Mouse (Mus musculus) central nervous system, embryonic 18 days (tissue): Measurements from ENCODE around the gene Tcte3. TPM values are rescaled to one million over a fixed set of nuclear protein-coding genes. Genes with fewer than 3 reads are reported as not detected.

Experiments used
- polyA plus RNA-seq: library from polyadenylated mRNA; depleted of rRNA; stranded (reverse); fragments of >200 nt; gene quantifications from 2 replicates; pipeline ENCODE4 v1.2.3, GENCODE M21; 2012; rRNA removed

Tcte3 gene
- 0.30 and 0.33 TPM in 2 replicates for polyA plus RNA-seq

DNA sequence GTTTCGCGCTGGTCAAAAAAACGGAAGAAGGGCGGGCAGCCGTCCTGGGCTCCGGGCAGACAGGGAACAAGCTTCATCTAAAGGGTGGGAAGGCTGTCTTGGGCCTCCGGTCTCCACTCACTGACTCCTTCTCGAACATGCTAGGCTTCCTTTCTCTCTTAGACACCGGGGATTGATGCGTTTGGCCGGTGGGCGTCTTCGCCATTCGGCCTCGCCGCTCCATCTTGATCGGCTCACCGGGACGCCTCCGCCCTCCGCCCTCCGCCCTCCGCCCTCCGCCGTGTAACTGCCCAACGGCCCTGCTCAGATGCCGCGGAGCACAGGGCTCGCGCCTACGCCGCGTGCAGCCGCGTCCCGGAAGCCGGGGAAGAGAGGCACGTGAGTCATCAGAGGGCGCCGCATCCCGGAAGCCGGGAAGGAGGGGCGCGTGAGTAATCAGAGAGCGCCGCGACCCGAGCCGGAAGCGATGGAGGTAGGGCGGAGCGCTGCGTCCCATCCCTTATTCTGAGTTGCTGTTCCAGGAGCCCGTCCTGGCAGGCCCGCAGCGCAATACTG lies at the start of gene Tcte3, which contains the start of the genes Ermard and Gm3448:
TSS of gene Tcte3 (minus strand) at position 314 of the 555 bp plus-strand sequence.
TSS of gene Ermard (plus strand) at position 34 of the 555 bp plus-strand sequence.
TSS of gene Gm3448 (minus strand) at position 363 of the 555 bp plus-strand sequence.

DNA sequence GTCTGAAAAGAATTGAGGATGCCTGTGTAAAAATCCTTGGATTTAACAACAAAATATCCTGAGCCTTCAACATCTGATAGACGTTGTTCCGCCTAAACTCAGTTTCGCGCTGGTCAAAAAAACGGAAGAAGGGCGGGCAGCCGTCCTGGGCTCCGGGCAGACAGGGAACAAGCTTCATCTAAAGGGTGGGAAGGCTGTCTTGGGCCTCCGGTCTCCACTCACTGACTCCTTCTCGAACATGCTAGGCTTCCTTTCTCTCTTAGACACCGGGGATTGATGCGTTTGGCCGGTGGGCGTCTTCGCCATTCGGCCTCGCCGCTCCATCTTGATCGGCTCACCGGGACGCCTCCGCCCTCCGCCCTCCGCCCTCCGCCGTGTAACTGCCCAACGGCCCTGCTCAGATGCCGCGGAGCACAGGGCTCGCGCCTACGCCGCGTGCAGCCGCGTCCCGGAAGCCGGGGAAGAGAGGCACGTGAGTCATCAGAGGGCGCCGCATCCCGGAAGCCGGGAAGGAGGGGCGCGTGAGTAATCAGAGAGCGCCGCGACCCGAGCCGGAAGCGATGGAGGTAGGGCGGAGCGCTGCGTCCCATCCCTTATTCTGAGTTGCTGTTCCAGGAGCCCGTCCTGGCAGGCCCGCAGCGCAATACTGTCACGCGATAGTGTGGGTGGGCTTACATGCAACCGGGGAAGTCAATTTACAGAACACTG lies 31.4 kb downstream of the Tcte3 start, which contains the start of gene Gm3435:
TSS of gene Gm3435 (plus strand) at position 471 of the 708 bp plus-strand sequence.

DNA sequence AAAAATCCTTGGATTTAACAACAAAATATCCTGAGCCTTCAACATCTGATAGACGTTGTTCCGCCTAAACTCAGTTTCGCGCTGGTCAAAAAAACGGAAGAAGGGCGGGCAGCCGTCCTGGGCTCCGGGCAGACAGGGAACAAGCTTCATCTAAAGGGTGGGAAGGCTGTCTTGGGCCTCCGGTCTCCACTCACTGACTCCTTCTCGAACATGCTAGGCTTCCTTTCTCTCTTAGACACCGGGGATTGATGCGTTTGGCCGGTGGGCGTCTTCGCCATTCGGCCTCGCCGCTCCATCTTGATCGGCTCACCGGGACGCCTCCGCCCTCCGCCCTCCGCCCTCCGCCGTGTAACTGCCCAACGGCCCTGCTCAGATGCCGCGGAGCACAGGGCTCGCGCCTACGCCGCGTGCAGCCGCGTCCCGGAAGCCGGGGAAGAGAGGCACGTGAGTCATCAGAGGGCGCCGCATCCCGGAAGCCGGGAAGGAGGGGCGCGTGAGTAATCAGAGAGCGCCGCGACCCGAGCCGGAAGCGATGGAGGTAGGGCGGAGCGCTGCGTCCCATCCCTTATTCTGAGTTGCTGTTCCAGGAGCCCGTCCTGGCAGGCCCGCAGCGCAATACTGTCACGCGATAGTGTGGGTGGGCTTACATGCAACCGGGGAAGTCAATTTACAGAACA lies 62.8 kb downstream of the Tcte3 start, which contains the start of the genes 9030025P20Rik and Gm3417:
TSS of gene 9030025P20Rik (plus strand) at position 107 of the 677 bp plus-strand sequence.
TSS of gene Gm3417 (minus strand) at position 429 of the 677 bp plus-strand sequence.

Other genes starting within 250 kb of the Tcte3 start
- 5.1 and 7.3 TPM in 2 replicates for gene Wdr27, start 98.3 kb downstream of the Tcte3 start, polyA plus RNA-seq
- 21.7 and 23.6 TPM in 2 replicates for gene 1600012H06Rik, start 98.3 kb downstream of the Tcte3 start, polyA plus RNA-seq
- 70.7 and 73.0 TPM in 2 replicates for gene Phf10, start 80.2 kb downstream of the Tcte3 start, polyA plus RNA-seq
- 15.1 and 15.4 TPM in 2 replicates for gene 9030025P20Rik, start 63.0 kb downstream of the Tcte3 start, polyA plus RNA-seq
- 0.17 and 0.28 TPM in 2 replicates for gene Gm3417, start 62.7 kb downstream of the Tcte3 start, polyA plus RNA-seq
- gene Gm3435, start 31.3 kb downstream of the Tcte3 start, polyA plus RNA-seq = 5.1 and 6.2 TPM in 2 replicates
- gene Ermard, start 280 bp downstream of the Tcte3 start, polyA plus RNA-seq = 80.5 TPM in 2 replicates
- 4.1 and 4.5 TPM in 2 replicates for gene Gm3448, start within 50 bp of the Tcte3 start, polyA plus RNA-seq